Mouse (Mus musculus) ovary, adult 18-20 months (tissue): ENCODE measurements around the gene 2610001J05Rik.
"Not testable (repeated sequence)": the region's sequence is repeated elsewhere in the genome, so short reads cannot be mapped to it uniquely, and the experiment has no call there.

Source experiments
- DNase-seq: peaks from one replicate; pipeline ENCODE4 v3.0.0; 2022; ENCODE audit warnings: low spot score, mixed read lengths

Gene 2610001J05Rik

GRCm38 (mm10) chr6:13870919-13871624 lies at the start of gene 2610001J05Rik:
TSS of gene 2610001J05Rik (minus strand) at chr6:13871518.
- peak; percentile 84 for DNase-seq

GRCm38 (mm10) chr6:13909762-13910537 lies 38.6 kb upstream of the 2610001J05Rik start:
- no peak for DNase-seq

- no peak for DNase-seq
Observed at GRCm38 (mm10) chr6:13902941-13903627, 31.8 kb upstream of the 2610001J05Rik start.

GRCm38 (mm10) chr6:13884877-13885592 lies 13.7 kb upstream of the 2610001J05Rik start:
- no peak for DNase-seq

- DNase-seq, result no peak
Observed at GRCm38 (mm10) chr6:13882919-13883318, 11.6 kb upstream of the 2610001J05Rik start.

GRCm38 (mm10) chr6:13873959-13874358 lies 2.6 kb upstream of the 2610001J05Rik start:
- DNase-seq, result no peak

- DNase-seq, result no peak
Observed at GRCm38 (mm10) chr6:13872076-13872475, 758 bp upstream of the 2610001J05Rik start.

- no peak for DNase-seq
Observed at GRCm38 (mm10) chr6:13871625-13871958, 274 bp upstream of the 2610001J05Rik start.

- no peak for DNase-seq
Observed at GRCm38 (mm10) chr6:13870289-13870741, 1.0 kb downstream of the 2610001J05Rik start.

GRCm38 (mm10) chr6:13860596-13860995 lies 10.7 kb downstream of the 2610001J05Rik start:
- DNase-seq, result no peak

- no peak for DNase-seq
Observed at GRCm38 (mm10) chr6:13859877-13860585, 11.3 kb downstream of the 2610001J05Rik start.

GRCm38 (mm10) chr6:13854230-13854629 lies 17.1 kb downstream of the 2610001J05Rik start:
- DNase-seq, result no peak

- no peak for DNase-seq
Observed at GRCm38 (mm10) chr6:13853244-13853643, 18.1 kb downstream of the 2610001J05Rik start.

GRCm38 (mm10) chr6:13846031-13846430 lies 25.3 kb downstream of the 2610001J05Rik start:
- DNase-seq, result not testable (repeated sequence)

- no peak for DNase-seq
Observed at GRCm38 (mm10) chr6:13839345-13840054, 31.8 kb downstream of the 2610001J05Rik start, which contains the start of gene Gpr85. TSS of gene Gpr85 (minus strand) at chr6:13839942.

- peak; percentile 29 for DNase-seq
Observed at GRCm38 (mm10) chr6:13838677-13839344, 32.5 kb downstream of the 2610001J05Rik start.

GRCm38 (mm10) chr6:13837916-13838676 lies 33.2 kb downstream of the 2610001J05Rik start:
- DNase-seq, result no peak

GRCm38 (mm10) chr6:13836967-13837570 lies 34.2 kb downstream of the 2610001J05Rik start:
- no peak for DNase-seq
